Mouse (Mus musculus): Measurements from ENCODE around the gene Dpm2.

- TF ChIP-seq CTCF (IDR thresholded peaks at IDR 0.05; ENCODE audit: low read depth, low read length), result no peak
- no peak for TF ChIP-seq POLR2A (IDR thresholded peaks at IDR 0.05; ENCODE audit: extremely low read depth, insufficient read depth, low read length)
Measured at GRCm38 (mm10) chr2:32530479-32530878, 40.2 kb upstream of the Dpm2 start.

Data from liver, adult 2 months (tissue).